Mouse (Mus musculus): ENCODE results near the gene Ccr7. TPM values are rescaled to one million over a fixed set of nuclear protein-coding genes. Genes with fewer than 3 reads are reported as not detected.

Ccr7 gene
- total and polyA plus RNA-seq, 3 experiments = 0.04 to 0.06 TPM; not detected in 1

- H3K79me2 ChIP-seq (ENCODE audit: control insufficient read depth, insufficient read depth, low read length, poor library complexity) = no peaks in the 10 kb centered on the region
- H3K27me3 ChIP-seq (ENCODE audit: control insufficient read depth in 1 of 2, insufficient read depth in 2 of 2, low read length in 2 of 2) = peaks cover 0 to 5% of the 10 kb centered on the region in 2 experiments; a peak in 2 of 4 replicates
- H3K4me1 ChIP-seq (ENCODE audit: control insufficient read depth in 1 of 2, insufficient read depth in 2 of 2, low read length in 2 of 2) = peaks cover 0 to 17% of the 10 kb centered on the region in 2 experiments; a peak in 2 of 4 replicates
- H3K4me3 ChIP-seq (ENCODE audit: control insufficient read depth in 1 of 2, insufficient read depth in 1 of 2, low read depth in 2 of 2, low read length in 2 of 2) = no peak overlapping the region
- peaks cover 0 to 6% of the 10 kb centered on the region in 2 experiments; a peak in 2 of 4 replicates for H3K36me3 ChIP-seq (ENCODE audit: control insufficient read depth in 1 of 2, insufficient read depth in 2 of 2, low read length in 2 of 2)
- H3K27ac ChIP-seq (ENCODE audit: control insufficient read depth, low read depth, low read length) = no peak overlapping the region
- no peaks in the 10 kb centered on the region for H3K9me3 ChIP-seq (replicated peaks; ENCODE audit: insufficient read depth, low read length)
- no peak for DNase-seq (ENCODE audit: low read depth, low spot score)
- TF ChIP-seq TBP (IDR thresholded peaks at IDR 0.05; ENCODE audit: low read depth, low read length) = no peak
- no peak for TF ChIP-seq RCOR1 (IDR thresholded peaks at IDR 0.05; ENCODE audit: low read depth, low read length)
- no peak overlapping the region for H3K9ac ChIP-seq (ENCODE audit: control insufficient read depth, low read depth, low read length, poor library complexity, severe bottlenecking)
These were observed 24.0 kb downstream of the Ccr7 start for GRCm38 (mm10) chr11:99130736-99131462.

- Histone ChIP-seq H3K9ac (ENCODE audit: control insufficient read depth, low read depth, low read length, poor library complexity, severe bottlenecking) (no peak overlapping the region), H3K79me2 (ENCODE audit: control insufficient read depth, insufficient read depth, low read length, poor library complexity) (no peaks in the 10 kb centered on the region), H3K4me1 (ENCODE audit: control insufficient read depth in 1 of 2, insufficient read depth in 2 of 2, low read length in 2 of 2) (peaks cover 0 to 22% of the 10 kb centered on the region in 2 experiments; a peak in 2 of 4 replicates), H3K4me3 (ENCODE audit: control insufficient read depth in 1 of 2, insufficient read depth in 1 of 2, low read depth in 2 of 2, low read length in 2 of 2) (no peak overlapping the region), H3K27me3 (ENCODE audit: control insufficient read depth in 1 of 2, insufficient read depth in 2 of 2, low read length in 2 of 2) (peaks cover 0 to 5% of the 10 kb centered on the region in 2 experiments; a peak in 2 of 4 replicates), H3K36me3 (ENCODE audit: control insufficient read depth in 1 of 2, insufficient read depth in 2 of 2, low read length in 2 of 2) (peaks cover 0 to 6% of the 10 kb centered on the region in 2 experiments; a peak in 2 of 4 replicates), H3K9me3 (replicated peaks; ENCODE audit: insufficient read depth, low read length) (no peaks in the 10 kb centered on the region), H3K27ac (ENCODE audit: control insufficient read depth, low read depth, low read length) (no peak overlapping the region)
- DNase-seq (ENCODE audit: low read depth, low spot score) = no peak
- TF ChIP-seq MEF2A (IDR thresholded peaks at IDR 0.05; ENCODE audit: extremely low read depth, insufficient replicate concordance, low read depth, low read length, poor library complexity, severe bottlenecking) (no peak), ZKSCAN1 (IDR thresholded peaks at IDR 0.05; ENCODE audit: low read depth, low read length) (no peak), POLR2AphosphoS2 (IDR thresholded peaks at IDR 0.05; ENCODE audit: low read length) (no peak), POLR2AphosphoS5 (IDR thresholded peaks at IDR 0.05; ENCODE audit: borderline replicate concordance, low read depth, low read length) (no peak), SIN3A (IDR thresholded peaks at IDR 0.05; ENCODE audit: low read length) (no peak), KAT2A (conservative IDR thresholded peaks at IDR 0.05; ENCODE audit: low read depth, low read length) (no peak), TBP (IDR thresholded peaks at IDR 0.05; ENCODE audit: low read depth, low read length) (no peak), GABPA (IDR thresholded peaks at IDR 0.05; ENCODE audit: low read depth, low read length) (no peak), NRF1 (IDR thresholded peaks at IDR 0.05; ENCODE audit: insufficient read depth, low read depth, low read length, poor library complexity, severe bottlenecking) (no peak), MYC (IDR thresholded peaks at IDR 0.05; ENCODE audit: low read depth, low read length) (no peak), BHLHE40 (IDR thresholded peaks at IDR 0.05; ENCODE audit: borderline replicate concordance, low read depth, low read length) (no peak), TCF12 (IDR thresholded peaks at IDR 0.05; ENCODE audit: low read depth, low read length) (no peak), UBTF (IDR thresholded peaks at IDR 0.05; ENCODE audit: borderline replicate concordance, insufficient read depth, low read depth, low read length) (no peak), GATA1 (IDR thresholded peaks at IDR 0.05; ENCODE audit: low read depth, low read length) (no peak), RCOR1 (IDR thresholded peaks at IDR 0.05; ENCODE audit: low read depth, low read length) (no peak), ELF1 (IDR thresholded peaks at IDR 0.05; ENCODE audit: low read depth, low read length) (no peak), POLR2A (IDR thresholded peaks at IDR 0.05; ENCODE audit: control insufficient read depth in 1 of 2, insufficient read depth in 1 of 2, low read depth in 1 of 2, low read length in 2 of 2, poor library complexity in 1 of 2) (no peak), SMC3 (IDR thresholded peaks at IDR 0.05; ENCODE audit: low read depth, low read length) (no peak)
These were observed 25.6 kb downstream of the Ccr7 start for GRCm38 (mm10) chr11:99129287-99129686.

Measured in MEL (cell line).